Mouse (Mus musculus): ENCODE data around the gene Ccdc141. TPM values are rescaled to one million over a fixed set of nuclear protein-coding genes. Genes with fewer than 3 reads are reported as not detected.

The Ccdc141 gene
- polyA plus RNA-seq, 1 experiment from 2014 or later, result 14.2 TPM

GRCm38 (mm10) chr2:77173366-77173765 is 2.9 kb upstream of the Ccdc141 start:
- Histone ChIP-seq H3K4me2 (no peak overlapping the region), H3K4me3 (replicated peaks) (no peak overlapping the region), H3K27ac (no peak overlapping the region), H3K9ac (no peak overlapping the region), H3K9me3 (replicated peaks) (no peaks in the 10 kb centered on the region), H3K36me3 (no peaks in the 10 kb centered on the region), H3K4me1 (peaks cover 38% of the 10 kb centered on the region), H3K27me3 (no peaks in the 10 kb centered on the region)
- ATAC-seq (replicated peaks; ENCODE audit: low FRiP score), result no peak
- WGBS, result 50% methylated on average over 6 of the region's 6 CpGs

DNA sequence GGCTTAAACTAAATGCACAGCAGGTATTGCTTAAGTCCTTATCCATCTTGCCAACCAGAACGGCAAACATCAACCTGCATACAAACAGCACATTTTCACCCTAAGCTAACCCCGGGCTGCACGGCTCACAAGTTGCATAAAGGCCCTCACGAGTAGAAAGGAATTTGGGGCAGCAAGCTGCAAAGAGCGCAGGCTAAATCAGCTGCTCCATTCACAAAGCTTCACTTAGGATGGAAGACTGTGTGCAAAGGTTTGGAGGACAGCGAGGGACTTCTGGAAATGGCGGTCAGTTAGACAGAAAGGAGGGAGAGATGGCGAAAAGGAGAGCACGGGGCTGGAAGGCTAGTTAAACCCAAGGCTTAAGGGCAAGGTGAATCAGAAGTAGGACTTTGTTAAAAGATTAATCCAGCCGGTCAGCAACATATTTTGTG is 1.8 kb upstream of the Ccdc141 start:
- H3K4me1 ChIP-seq, result peaks cover 38% of the 10 kb centered on the region
- H3K4me3 ChIP-seq (replicated peaks), result no peak overlapping the region
- peak overlapping the region; percentile 86 for H3K27ac ChIP-seq
- 46% methylated on average over 10 of the region's 10 CpGs for WGBS
- no peak overlapping the region for H3K9ac ChIP-seq
- peak overlapping the region; percentile 86 for H3K4me2 ChIP-seq
- peak; percentile 27; the same call in 1 of the 2 replicates for ATAC-seq (replicated peaks; ENCODE audit: low FRiP score)
- no peaks in the 10 kb centered on the region for H3K27me3 ChIP-seq
- no peaks in the 10 kb centered on the region for H3K9me3 ChIP-seq (replicated peaks)
- H3K36me3 ChIP-seq, result no peaks in the 10 kb centered on the region

DNA sequence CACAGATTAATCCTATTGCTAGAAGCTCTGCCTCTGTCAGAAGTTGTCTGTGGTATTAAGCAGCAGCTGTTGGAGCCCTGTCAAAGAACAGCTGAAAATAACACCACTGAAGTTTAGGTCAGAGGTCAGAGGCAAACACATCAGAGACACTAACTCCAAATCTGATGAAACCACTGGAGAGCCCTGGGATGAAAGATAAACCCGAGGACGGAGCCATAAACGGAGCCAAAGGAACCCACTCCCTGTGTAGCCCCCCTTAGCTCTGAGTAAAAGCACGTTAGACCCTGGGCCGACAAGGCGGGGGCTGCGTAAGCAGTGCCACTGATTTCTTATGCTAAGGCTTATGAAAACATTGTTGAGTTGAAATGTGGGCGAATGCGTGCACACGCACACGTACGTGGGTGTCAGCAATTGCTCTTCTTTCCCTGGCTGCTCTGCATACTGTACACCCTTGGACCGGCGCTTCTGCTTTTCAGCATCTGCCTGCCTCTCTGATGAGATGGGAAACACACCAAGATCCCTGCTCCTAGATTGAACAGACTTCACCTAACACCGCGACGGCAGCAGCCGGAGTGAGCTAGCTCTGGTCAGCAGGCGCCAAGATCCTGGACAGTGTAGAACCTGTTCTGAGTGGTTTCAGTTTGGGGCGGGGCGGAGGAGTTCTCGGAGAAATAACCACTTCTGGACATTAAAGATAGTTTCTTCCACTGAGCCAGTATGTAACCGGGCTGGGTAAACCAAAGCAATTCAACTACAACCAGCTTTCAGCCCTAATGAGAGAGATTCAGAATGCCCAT is 1.2 kb upstream of the Ccdc141 start:
- Histone ChIP-seq H3K4me3 (replicated peaks) (peak overlapping the region; percentile 18), H3K27ac (peak overlapping the region; percentile 86), H3K4me2 (peak overlapping the region; percentile 86), H3K4me1 (peaks cover 38% of the 10 kb centered on the region), H3K9me3 (replicated peaks) (no peaks in the 10 kb centered on the region), H3K9ac (0 out of 2 replicates have a peak overlapping the region, but pooled peaks have one; percentile 11), H3K36me3 (no peaks in the 10 kb centered on the region), H3K27me3 (no peaks in the 10 kb centered on the region)
- peak; percentile 78 for ATAC-seq (replicated peaks; ENCODE audit: low FRiP score)
- WGBS, result 23% methylated on average over 23 of the region's 23 CpGs

- Histone ChIP-seq H3K4me1 (peaks cover 30% of the 10 kb centered on the region), H3K27ac (peak overlapping the region; percentile 86), H3K36me3 (no peaks in the 10 kb centered on the region), H3K4me2 (peak overlapping the region; percentile 86), H3K4me3 (replicated peaks) (peak overlapping the region; percentile 52), H3K27me3 (no peaks in the 10 kb centered on the region), H3K9ac (peak overlapping the region; percentile 62), H3K9me3 (replicated peaks) (no peaks in the 10 kb centered on the region)
- ATAC-seq (replicated peaks; ENCODE audit: low FRiP score), result peak; percentile 74
- WGBS, result 2% methylated on average over 19 of the region's 21 CpGs
Measured at GRCm38 (mm10) chr2:77169916-77170632, 362 bp downstream of the Ccdc141 start.

- no peak overlapping the region for H3K9ac ChIP-seq
Measured at GRCm38 (mm10) chr2:77169218-77169617, 1.2 kb downstream of the Ccdc141 start.

GRCm38 (mm10) chr2:77168781-77169180 is 1.7 kb downstream of the Ccdc141 start:
- H3K9ac ChIP-seq, result no peak overlapping the region
- H3K9me3 ChIP-seq (replicated peaks), result no peaks in the 10 kb centered on the region
- H3K27me3 ChIP-seq, result no peaks in the 10 kb centered on the region
- ATAC-seq (replicated peaks; ENCODE audit: low FRiP score), result no peak
- H3K27ac ChIP-seq, result no peak overlapping the region
- peaks cover 25% of the 10 kb centered on the region for H3K4me1 ChIP-seq
- H3K36me3 ChIP-seq, result no peaks in the 10 kb centered on the region
- no peak overlapping the region for H3K4me3 ChIP-seq (replicated peaks)
- no peak overlapping the region for H3K4me2 ChIP-seq
- 94% methylated on average over 7 of the region's 7 CpGs for WGBS

More at GRCm38 (mm10) chr2:77169218-77169617, 1.2 kb downstream of the Ccdc141 start:
- no peak for ATAC-seq (replicated peaks; ENCODE audit: low FRiP score)
- H3K4me3 ChIP-seq (replicated peaks), result peak overlapping the region; percentile 52
- peak overlapping the region; percentile 86 for H3K27ac ChIP-seq
- H3K36me3 ChIP-seq, result no peaks in the 10 kb centered on the region
- 77% methylated on average over 4 of the region's 4 CpGs for WGBS
- peak overlapping the region; percentile 86 for H3K4me2 ChIP-seq
- no peaks in the 10 kb centered on the region for H3K9me3 ChIP-seq (replicated peaks)
- peaks cover 30% of the 10 kb centered on the region for H3K4me1 ChIP-seq
- H3K27me3 ChIP-seq, result no peaks in the 10 kb centered on the region

DNA sequence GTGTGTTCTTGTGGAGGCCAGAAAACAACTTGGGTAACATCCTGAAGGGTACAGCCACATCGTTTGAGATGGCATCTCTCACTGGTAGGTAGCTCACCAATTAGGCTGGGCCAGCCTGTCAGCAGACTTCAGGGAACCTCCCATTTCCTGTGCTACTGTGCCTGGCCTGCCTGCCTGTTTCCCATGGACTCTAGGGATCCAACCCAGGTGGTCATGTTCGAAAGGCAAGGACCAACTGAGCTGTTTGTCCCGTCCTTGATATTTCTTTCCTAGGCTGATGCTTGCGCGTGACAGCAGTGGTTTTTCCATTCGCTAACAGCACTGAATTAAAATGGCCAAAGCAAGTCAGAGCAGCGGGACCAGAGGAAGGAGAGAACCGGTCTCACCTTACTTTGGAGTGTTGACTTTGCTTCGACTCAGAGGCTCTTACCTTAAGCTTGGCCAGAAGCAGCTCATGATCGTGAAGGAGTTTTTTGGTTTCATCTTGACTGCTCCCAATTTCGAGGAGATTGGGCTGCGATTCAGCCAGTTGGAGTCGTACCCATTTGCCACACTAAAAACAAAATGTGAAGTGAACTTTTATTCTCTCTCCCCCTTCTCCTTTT is 2.3 kb downstream of the Ccdc141 start:
- Histone ChIP-seq H3K4me2 (no peak overlapping the region), H3K27me3 (no peaks in the 10 kb centered on the region), H3K9ac (no peak overlapping the region), H3K4me1 (peaks cover 21% of the 10 kb centered on the region), H3K27ac (no peak overlapping the region), H3K9me3 (replicated peaks) (no peaks in the 10 kb centered on the region), H3K36me3 (no peaks in the 10 kb centered on the region), H3K4me3 (replicated peaks) (no peak overlapping the region)
- WGBS, result 83% methylated on average over 13 of the region's 13 CpGs
- ATAC-seq (replicated peaks; ENCODE audit: low FRiP score), result no peak

DNA sequence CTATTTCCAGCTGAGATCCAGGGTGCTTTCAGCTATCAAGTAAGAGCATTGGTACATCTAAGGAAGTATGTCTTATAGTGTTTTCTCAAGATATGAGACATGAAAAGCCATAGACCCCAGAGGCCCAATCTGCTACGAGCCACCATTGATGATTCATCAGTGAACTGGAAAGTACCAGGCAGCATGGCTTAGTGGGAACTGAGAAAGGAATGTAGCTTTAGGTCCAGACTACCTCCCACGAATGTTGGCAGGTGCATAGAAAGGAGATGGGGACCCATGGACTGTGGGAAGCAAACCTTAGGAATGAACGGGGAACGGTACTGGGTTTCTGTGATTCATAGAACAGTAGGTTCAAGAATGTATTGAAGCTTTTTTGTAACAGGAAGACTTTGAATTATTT is 4.1 kb downstream of the Ccdc141 start:
- 81% methylated on average over 4 of the region's 4 CpGs for WGBS
- Histone ChIP-seq H3K9ac (no peak overlapping the region), H3K4me1 (peaks cover 10% of the 10 kb centered on the region), H3K4me3 (replicated peaks) (no peak overlapping the region), H3K27ac (no peak overlapping the region), H3K4me2 (no peak overlapping the region), H3K36me3 (no peaks in the 10 kb centered on the region), H3K27me3 (no peaks in the 10 kb centered on the region), H3K9me3 (replicated peaks) (no peaks in the 10 kb centered on the region)
- ATAC-seq (replicated peaks; ENCODE audit: low FRiP score), result no peak

DNA sequence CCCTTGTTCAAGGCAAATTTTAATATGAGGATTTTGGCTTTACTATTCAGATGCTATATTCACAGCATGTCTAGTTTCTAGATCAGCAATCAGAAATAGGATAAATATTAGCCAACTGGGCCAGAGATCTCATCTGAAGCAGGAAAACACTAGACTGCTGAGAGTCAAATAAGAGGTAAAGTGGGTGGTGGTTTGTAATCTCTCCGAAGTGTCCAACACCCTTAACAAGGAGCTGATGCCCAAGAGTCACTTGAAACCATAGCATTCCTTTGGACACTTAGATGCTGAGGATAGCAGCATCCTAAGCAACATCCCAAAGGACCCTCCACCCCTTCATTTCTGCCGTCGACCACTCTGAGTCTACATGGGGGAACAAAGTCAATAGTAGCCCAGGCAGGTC is 5.8 kb downstream of the Ccdc141 start:
- Histone ChIP-seq H3K4me1 (no peaks in the 10 kb centered on the region), H3K4me2 (no peak overlapping the region), H3K27me3 (no peaks in the 10 kb centered on the region), H3K9ac (no peak overlapping the region), H3K27ac (no peak overlapping the region), H3K4me3 (replicated peaks) (no peak overlapping the region), H3K36me3 (no peaks in the 10 kb centered on the region), H3K9me3 (replicated peaks) (no peaks in the 10 kb centered on the region)
- ATAC-seq (replicated peaks; ENCODE audit: low FRiP score), result no peak
- WGBS, result 92% methylated on average over 3 of the region's 3 CpGs

DNA sequence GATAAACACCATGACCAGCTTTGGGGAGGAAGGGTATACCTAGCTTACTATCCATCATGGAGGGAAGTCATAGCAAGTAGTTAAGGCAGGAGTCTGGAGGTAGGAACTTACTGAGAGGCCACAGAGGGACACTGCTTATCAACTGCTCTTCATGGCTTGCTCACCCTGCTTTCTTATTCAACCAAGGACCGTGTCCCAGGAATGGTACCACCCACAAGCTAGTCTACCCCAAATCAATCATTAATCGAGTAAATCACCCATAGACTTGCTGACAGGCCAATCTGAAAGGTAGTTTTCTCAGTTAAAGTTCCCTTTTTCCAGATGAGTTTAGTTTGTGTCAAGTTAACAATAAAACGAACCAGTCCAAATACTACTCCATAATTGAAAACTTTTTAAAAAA is 7.1 kb downstream of the Ccdc141 start:
- no peak overlapping the region for H3K4me2 ChIP-seq
- H3K9ac ChIP-seq, result no peak overlapping the region
- no peak overlapping the region for H3K27ac ChIP-seq
- no peaks in the 10 kb centered on the region for H3K27me3 ChIP-seq
- H3K4me1 ChIP-seq, result no peaks in the 10 kb centered on the region
- H3K9me3 ChIP-seq (replicated peaks), result no peaks in the 10 kb centered on the region
- H3K36me3 ChIP-seq, result no peaks in the 10 kb centered on the region
- no peak overlapping the region for H3K4me3 ChIP-seq (replicated peaks)
- ATAC-seq (replicated peaks; ENCODE audit: low FRiP score), result 0 out of 2 replicates have a peak, but pooled peaks have one; percentile 49
- WGBS, result 79% methylated on average over 3 of the region's 3 CpGs

DNA sequence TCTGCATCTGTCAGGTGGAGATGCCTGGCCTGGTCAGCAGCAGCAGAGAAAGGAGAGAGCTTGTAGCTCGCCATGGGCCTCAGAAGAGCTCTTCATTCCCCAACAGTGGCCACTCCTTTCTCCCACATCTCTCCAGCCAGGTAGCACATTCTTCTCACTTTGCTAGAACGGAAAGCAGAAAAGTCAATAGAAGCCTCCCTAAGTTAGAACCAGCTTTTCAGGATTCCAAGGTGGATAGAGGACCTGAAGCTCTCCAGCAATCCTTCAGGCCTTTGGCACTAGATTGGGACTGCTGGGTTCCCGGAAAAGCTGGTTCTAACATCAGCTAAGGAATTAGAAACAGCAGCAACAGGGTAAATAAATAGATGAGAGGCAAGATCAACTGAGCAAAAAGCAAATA is 8.3 kb downstream of the Ccdc141 start:
- Histone ChIP-seq H3K4me1 (no peaks in the 10 kb centered on the region), H3K27ac (no peak overlapping the region), H3K4me2 (no peak overlapping the region), H3K4me3 (replicated peaks) (no peak overlapping the region), H3K9ac (no peak overlapping the region), H3K36me3 (no peaks in the 10 kb centered on the region), H3K9me3 (replicated peaks) (no peaks in the 10 kb centered on the region), H3K27me3 (no peaks in the 10 kb centered on the region)
- no peak for ATAC-seq (replicated peaks; ENCODE audit: low FRiP score)
- WGBS, result 88% methylated on average over 3 of the region's 3 CpGs

- Histone ChIP-seq H3K4me3 (replicated peaks) (no peak overlapping the region), H3K9ac (no peak overlapping the region), H3K9me3 (replicated peaks) (no peaks in the 10 kb centered on the region), H3K4me2 (no peak overlapping the region), H3K36me3 (no peaks in the 10 kb centered on the region), H3K27me3 (no peaks in the 10 kb centered on the region), H3K27ac (no peak overlapping the region), H3K4me1 (0 out of 2 replicates have a peak, but pooled peaks cover 2% of the 10 kb centered on the region)
- 94% methylated on average over 4 of the region's 4 CpGs for WGBS
- no peak for ATAC-seq (replicated peaks; ENCODE audit: low FRiP score)
Measured at GRCm38 (mm10) chr2:77157546-77157945, 12.9 kb downstream of the Ccdc141 start.

Data from kidney, embryonic 15.5 days (tissue).